Mouse (Mus musculus) B cell, adult 2 months (primary cell): ENCODE data around the gene Tnrc6c.
A peak's percentile ranks its signal among the peaks of the same experiment; 100 is the strongest.
"Not testable (repeated sequence)": the region's sequence is repeated elsewhere in the genome, so short reads cannot be mapped to it uniquely, and the experiment has no call there.

Experiments
- DNase-seq, 2 experiments: peaks; one replicate each; pipeline ENCODE4 v3.0.0; 2022

Gene Tnrc6c

DNA sequence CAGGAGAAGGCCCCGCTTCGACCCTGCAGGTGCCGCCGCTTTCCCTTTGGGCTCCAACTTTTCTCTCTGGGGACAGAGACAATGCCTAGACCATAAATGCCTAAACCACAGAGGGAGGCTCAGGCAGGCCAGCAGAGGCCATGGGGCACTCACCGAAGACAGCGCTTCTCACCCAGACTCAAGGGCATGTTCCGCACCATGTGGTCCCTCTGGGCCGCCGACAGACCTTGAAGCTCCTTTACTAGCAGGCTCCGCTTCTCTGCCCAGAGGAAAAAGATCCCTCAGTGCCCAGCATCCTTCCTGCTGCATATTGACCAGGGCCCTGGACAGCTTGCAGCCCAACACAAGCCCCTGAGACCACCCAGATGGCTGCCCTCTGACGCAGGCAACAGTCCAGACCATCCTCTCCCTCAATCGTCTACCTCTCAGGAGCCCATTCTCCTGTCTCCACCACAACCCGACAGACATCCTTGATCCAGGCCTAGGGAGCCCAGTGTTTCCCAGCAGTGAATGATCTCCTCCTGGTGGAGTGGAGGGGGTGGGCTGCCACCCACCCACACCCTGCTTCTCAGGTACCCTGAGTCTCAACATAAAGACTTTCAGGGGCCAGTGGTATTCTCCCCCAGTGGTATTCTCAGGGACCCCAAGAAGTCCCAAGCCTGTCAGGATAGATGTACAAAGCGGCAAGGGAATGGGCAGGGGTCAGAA is 122.2 kb downstream of the Tnrc6c start:
- DNase-seq, result no peak

DNA sequence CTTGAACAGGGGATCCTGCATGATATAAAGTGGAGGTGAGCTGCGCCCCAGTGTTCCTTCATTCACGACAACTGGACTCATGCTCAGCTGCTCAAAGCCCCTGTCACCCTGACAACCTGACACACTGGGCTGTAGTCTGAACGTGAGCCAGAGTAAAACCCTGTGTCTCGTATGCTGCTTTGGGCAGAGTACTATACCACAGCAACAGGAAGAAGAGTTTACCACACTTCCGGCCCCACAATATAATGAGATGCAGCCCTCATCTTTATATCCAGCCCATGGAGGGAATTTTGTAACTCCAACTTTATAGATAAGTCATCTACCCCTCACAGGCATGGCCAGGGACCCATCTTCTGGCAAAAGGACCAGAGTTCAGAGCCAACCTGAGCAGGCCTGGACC is 123.0 kb downstream of the Tnrc6c start:
- peak; percentile 15 to 22 for DNase-seq

DNA sequence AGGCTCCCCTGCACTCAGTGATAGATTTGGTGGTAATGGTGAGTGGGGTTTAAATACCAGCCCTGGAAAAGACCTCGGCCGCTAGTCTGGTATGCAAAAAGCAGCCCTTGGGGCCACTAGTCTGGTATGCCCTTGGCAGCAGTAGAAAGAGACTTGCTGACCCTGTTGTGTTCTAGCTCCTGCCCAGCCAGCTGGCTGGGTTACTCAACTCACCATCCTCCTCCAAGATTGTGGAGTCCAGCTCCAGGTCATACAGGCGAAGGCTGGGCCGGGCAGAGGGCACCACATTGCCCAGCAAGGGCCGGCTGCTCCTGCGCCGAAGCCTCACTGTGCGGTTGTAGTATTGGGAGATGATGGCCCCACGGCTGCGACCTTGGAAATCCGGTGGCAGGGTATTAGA is 123.9 kb downstream of the Tnrc6c start:
- DNase-seq, result no peak

DNA sequence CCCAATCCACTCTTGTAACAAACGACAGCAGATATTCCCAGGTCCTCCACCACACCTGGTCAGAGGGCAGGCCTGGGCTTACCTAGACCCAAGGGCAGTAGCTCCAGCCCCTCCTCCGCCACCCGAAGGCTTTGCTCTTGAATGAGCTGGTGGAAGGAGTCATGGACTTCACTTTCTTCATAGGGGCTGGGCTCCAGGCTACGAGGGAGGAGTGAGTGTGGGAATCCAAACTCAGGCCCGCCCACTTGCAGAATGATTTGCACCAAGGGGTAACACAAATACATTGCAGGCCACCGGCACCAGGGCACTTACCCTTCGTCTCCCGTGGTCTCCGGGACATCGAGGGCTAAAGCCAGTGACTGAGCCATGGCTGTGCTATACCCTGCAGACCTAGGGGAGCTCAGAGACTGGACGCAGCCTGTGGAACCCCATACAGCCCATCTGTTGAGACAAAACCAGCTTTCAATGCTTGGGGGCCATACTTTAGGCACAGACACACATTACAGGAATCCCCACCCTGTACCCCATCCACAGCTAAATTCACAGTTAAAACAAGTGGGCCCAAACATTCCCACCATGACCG is 124.9 kb downstream of the Tnrc6c start:
- DNase-seq, result no peak

DNA sequence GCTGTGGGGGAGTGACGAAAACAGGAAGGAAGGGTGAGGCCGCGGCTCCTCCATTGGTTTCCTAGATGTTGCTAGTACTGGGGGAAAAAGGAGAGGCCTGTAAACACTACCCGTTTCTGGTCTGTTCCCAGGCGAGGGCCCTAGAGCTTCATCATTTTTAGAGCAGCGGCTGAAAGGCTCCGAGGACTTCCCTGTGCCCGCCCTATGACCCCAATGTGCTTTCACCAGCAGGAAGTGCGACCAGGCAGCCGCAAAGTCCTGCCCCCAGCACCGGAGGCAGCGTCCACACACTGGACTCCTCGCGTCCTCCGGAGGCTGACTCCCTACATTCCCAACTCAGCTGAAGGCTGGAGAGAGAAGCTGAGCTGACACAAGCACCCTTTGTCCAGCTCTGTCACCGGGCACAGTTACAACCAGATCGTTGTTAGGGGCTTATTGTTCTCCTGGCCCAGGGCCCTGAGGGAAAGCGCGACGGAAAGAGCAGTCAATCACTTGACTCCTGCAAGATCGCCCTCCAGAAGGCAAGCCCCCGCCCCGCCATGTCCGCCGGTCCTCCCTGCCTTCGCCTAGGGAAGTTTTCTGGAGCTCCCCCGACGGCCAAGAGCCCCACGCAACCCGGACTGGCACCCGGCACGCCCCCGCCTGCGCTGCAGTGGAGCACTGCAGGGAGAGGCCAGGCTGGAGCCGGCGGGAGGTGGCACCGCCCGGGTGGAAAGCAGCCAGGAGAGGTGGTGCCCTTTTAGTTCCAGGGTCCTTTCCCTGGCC is 125.5 kb downstream of the Tnrc6c start:
- DNase-seq, result peak; percentile 52 to 58

DNA sequence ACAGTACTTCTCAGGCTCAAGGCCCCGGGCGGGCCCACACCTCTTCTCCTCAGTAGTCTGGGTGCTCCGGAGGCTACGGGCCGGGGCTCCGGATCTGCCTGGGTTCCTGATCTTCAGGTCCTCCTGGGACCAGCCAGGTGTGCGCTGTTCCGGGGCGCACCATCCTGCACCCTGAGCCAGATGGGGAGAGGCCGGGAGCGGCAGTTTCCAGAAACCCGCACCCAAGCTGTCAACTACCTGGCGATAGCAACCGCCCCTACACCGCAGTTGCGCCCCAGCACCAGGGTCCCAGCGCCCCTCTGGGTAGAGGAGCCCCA is 126.1 kb downstream of the Tnrc6c start:
- no peak for DNase-seq

DNA sequence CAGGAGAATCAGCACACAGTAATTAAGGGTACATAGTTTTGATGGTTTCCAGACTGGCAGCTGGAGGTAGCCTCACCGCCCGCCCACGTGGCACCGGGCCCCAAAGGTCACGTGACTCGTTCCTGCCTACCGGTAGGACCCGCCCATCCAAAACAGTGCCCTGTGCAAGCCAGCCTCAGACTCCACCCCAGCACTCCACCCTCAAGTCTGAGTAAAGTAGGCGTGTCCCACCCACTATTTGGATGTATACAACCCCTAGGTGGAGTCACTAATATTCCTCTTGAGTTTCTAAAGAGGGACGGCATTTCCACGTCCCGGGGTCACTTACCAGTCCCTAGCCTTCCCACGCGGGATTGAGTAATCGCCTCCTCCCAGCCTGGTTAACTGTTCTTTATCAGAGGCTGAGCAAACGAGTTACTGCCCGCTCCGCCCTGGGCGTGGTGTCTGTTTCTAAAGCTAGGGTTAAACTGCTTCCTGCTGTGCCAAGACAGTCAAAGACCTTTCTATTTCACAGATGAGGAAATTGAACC is 126.6 kb downstream of the Tnrc6c start:
- DNase-seq, result peak; percentile 90 to 94

DNA sequence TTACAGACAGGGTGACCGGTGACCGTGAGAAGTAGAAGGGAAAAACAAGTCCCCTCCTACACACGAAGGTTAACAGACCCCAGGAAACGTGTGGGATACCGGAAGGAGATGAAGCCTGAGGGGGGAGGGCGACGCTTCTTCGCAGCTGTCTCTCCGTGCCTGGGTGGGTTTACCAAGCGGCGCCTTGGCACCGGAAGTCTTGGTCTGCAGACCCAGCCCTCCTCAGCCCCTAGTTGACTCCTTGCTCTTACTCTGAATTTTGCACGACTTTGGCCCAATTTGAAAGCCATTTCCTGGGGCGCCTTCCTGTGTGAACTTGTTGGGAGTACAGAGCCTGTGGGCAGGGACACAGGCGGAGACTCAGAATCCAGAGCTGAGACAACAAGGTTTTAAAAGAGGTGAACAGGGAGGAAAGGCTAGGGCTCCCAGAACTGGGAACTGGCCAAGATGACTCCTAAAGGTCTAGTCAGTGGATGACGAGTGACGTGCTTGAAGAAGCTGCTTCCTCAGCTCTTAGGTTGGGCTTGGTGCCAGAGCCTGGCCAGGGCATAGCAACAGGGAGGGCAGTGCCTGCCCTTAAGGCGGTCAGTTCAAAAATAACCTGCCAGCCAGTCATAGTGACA is 127.2 kb downstream of the Tnrc6c start:
- peak in 1 of 2 experiments; percentile 71 for DNase-seq

DNA sequence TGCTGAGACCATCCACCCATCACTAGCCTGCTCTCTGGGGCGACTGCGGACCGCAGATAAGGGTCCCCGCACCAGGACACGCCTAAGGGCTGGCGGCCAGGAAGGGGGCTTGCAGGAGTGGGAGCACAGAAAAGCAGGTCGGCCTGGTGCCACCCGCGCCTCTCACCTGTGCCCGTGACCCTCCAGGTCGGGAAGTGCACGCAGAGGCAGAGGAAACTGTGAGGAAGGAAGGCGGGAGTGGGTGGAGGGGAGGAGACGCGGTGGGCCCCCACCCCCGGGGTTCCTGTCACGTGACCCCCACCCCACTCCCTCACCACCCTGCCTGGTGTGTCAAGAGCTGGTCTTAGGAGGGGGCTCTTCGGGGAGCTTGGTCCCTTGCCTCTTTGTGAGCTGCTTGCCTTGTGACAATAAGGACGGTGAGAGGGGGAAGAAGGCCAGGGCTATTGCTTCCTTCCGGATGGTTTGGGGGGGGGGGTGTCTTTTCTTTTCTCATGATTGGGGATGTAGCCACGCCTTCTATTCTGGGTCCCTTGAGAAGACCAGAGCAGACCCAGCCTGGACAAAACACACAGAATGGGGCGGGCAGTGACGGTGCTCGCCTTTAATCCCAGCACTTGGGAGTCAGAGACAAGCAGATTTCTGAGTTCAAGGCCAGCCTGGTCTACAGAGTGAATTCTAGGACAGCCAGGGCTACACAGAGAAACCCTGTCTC is 128.1 kb downstream of the Tnrc6c start, which contains the start of the genes Tmc8 and Tmc6:
TSS of gene Tmc8 (plus strand) at position 84 of the 712 bp plus-strand sequence.
TSS of gene Tmc6 (minus strand) at position 206 of the 712 bp plus-strand sequence.
- peak; percentile 86 to 87 for DNase-seq

DNA sequence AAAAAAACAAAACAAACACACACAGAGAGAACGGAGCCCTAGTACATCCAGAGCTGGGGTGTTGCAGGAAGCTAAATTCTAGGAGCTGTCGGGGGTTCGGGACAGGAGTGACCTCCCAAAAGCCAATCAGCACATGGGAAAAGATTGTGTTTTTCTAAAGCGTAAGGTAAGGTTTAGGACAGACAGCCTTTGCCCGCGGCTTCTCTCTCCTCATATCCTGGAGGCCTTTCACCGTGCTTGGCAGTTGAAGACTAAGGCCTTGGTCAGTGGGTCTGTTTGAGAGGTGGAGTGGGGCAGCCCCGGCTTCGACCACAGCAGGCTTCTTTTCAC is 128.6 kb downstream of the Tnrc6c start:
- no peak for DNase-seq

DNA sequence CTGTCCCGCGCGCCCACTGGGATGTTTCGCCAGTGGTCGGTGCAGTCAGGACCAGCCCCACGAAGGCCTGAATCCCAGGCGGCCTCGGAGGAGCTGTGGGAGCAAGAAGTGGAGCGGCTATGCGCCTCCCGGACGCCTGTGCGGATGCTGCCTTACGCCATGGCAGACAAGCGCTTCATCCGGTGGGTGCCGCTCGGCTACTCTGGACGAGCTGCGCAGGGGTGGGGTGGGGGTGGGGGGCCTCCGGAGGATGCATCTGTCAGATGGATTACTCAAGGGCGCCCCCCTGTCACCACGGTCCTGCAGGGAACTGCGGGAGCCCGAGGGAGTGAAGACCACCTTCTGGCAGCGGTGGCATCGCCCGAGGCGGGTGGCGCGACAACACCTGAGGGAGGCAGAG is 129.0 kb downstream of the Tnrc6c start:
- DNase-seq, result peak; percentile 90 to 92

DNA sequence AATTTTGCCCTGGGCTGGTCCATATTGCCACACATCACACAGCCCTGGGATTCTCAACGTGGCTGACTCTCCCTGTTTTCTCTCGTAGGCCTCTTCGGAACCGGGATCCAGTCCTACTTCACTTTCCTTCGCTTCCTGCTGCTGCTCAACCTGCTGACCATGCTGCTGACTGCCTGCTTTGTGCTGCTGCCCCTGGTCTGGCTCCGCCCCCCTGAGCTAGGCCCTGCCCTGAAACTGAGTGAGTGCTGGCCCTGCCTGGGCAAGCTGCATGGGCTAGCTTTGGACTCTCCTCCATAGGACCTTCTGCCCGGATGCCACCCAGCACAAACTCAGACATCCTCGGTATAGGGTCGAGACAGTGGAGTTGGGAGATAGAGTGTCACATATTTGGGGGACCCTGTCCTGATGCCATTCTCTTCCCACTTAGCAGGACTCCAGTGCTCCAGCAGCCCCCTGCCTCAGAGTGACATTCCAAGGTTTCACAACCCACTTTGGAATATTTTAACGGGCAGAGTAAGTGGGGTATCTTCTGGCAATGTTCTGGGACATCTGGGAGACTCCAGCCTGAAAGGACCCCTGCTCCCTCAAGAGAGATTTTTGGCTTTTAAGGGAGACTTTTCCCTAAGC is 129.7 kb downstream of the Tnrc6c start:
- peak in 1 of 2 experiments; percentile 24 for DNase-seq

DNA sequence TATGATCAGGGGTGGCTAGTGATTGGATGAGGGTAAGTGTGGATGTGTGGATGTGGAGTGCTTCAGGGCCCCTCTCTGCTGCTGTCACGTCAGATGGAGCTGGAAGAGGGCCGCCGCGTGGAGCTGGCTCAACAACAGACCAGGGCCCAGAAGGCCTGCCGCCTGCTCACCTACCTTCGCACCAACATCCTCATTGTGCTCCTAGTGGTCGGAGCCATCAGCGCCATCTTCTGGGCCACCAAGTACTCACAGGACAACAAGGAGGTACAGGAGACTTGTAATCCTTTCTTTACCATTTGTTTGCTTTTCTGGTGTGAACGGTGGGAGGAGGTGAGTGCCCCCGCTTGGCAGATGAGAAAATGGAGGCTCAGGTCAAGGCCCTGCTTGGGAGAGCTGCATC is 132.2 kb downstream of the Tnrc6c start:
- DNase-seq, result peak; percentile 79

DNA sequence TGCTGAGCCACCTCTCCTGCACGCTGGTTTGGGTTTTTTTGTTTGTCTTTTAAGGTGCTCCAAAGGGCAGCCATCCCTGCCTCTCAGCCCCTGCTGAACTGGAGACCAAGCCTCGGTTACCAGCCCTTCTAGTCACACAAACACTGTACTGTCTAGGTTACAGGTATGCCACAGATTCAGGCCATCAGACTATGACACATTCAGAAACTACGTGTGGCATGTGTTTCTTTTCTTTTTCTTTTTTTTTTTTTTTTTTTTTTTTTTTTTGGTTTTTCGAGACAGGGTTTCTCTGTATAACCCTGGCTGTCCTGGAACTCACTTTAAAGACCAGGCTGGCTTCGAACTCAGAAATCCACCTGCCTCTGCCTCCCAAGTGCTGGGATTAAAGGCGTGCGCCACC is 134.4 kb downstream of the Tnrc6c start:
- DNase-seq, result not testable (repeated sequence)

DNA sequence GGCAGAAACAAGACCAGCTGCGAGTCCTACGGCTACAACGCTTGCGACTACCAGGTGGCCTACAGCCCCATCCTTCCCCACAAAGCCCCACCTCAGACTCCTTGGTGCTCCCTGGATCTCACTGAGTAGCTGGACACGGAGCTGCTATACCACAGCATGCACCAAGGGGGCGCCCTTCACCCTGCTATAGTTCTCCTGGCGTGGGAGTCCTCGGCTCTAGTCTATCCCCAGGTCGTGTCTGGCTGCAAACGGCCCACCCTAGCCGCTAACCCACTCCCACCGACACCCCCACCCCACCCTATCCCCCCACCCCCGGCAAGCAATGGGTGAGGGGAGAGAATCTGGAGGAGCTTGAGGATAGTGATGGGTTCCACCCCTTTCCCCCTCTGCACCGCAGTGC is 136.2 kb downstream of the Tnrc6c start:
- DNase-seq, result peak; percentile 88 to 90

DNA sequence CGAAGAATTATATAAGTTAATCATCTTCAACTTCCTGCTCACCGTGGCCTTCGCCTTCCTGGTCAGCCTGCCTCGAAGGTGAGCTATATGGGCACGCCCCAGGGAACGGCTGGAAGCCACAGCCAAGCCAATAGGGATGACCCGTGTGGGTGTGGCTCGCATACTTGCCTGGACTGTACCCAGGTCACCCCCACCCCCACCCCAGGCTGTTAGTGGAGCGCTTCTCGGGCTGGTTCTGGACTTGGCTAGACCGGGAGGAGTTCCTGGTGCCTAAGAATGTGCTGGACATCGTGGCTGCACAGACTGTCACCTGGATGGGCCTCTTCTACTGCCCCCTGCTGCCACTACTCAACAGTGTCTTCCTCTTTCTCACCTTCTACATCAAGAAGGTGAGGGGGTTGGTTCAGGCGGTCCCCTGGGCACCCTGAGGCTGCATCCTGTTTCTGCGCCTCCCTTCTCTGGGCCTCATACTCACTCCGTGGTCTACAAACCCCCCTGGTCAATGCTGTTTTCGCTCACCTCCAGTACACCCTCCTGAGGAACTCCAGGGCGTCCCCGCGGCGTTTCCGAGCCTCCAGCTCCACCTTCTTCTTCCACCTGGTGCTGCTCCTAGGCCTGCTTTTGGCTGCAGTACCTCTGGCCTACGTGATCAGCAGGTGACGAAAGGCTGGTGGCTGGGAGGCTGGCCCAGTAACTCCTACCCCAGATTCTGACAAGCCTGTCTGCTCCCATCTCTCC is 136.8 kb downstream of the Tnrc6c start:
- DNase-seq, result peak; percentile 71 to 75

DNA sequence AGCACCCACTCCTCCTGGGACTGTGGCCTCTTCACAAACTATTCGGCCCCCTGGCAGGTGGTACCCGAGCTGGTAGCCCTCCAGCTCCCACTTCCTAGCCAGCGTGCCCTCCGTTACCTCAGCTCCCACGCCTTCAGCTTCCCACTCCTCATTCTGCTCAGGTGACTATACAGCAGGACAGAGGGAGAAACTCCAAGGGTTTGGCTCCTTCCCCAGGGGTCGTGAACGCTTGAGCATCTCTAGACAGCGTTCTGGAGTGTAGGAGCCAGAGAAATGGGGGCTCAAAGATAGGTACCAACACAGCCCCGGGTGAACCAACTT is 137.3 kb downstream of the Tnrc6c start:
- no peak for DNase-seq

DNA sequence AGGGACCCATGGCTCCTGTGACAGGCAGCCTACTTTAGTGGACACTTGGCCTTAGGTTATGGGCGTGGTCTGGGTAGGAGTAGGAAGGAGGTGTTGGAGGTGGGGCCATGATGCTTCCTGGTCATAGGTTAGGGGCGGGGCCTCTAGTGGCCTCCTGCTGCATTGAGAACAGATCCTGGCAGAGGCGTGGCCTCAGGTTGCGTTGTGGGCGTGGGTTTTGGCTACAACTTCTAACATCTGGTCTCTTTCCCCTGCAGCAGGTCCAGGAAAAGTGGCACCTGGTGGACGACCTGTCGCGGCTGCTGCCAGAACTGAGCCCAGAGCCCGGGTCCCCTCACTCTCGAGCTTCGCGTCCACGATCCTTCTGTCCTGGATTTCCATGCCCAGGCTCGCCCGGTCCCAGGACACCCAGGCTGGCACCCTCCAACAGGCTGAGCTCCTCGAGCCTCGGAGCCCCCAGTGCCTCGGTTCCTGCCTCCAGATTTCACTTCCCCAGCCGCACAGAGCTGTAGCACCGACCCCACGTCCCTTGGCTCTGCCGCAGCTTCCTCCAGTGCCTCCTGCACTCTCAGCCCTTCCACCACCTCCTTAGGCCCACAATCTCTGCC is 138.3 kb downstream of the Tnrc6c start:
- peak; percentile 86 to 89 for DNase-seq

DNA sequence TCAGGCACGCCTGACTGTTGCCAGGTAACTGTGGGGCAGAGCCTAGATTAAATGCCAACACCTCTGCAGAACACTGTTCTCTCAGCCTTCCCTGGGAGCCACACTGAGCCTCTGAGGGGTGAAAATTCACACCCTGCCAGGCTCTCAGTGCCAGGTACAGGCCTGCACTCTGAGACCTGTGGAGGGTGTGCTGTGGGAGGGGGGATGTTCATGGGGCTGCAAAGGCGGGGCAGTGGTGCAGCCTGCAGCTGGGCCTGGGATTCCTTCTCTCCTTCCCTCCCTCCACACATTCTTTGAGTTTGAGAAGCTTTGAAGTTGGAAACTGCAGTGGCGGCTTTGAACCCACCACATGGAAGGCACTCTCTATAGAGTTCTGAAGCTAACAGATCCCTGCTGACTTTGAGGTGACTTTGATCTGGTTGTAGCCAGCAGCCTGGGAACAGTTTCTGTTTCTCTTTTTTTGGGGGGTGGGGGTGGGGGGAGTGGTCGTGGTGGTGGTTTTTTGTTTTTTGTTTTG is 140.0 kb downstream of the Tnrc6c start:
- DNase-seq, result no peak

DNA sequence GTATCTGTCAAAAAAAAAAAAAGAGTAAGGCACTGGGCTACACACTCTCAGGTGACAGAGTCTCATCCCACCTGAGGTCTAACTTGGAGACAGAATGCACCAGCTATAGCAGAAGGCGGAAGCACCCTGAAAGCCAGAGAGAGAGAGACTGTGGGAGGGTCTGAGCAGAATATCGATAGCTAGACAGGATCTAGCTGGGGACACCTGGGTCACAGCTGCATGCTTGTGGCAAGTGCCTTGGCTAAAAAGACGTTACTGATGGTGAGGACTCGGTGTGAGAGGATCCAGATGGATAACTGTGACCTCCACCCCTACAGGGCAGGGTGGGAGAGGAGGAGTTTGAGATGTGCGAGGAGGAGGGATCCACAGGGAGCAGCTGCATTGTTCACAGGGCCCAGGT is 142.9 kb downstream of the Tnrc6c start:
- no peak for DNase-seq
